Mouse (Mus musculus): ENCODE results near the gene Clptm1. TPM values are rescaled to one million over a fixed set of nuclear protein-coding genes. Genes with fewer than 3 reads are reported as not detected.

Clptm1 gene
- polyA plus RNA-seq (2015; fragmentation: Illumina TruSeq; extraction: RNeasy Lipid Tissue Mini Kit (QIAGEN cat#74804); ENCODE audit: insufficient read depth, low read depth, low replicate concordance) = 22.6 TPM

GRCm38 (mm10) chr7:19664955-19665841 is at the start of gene Clptm1:
TSS of gene Clptm1 (minus strand) at chr7:19665033.

GRCm38 (mm10) chr7:19698907-19699826 is 34.3 kb upstream of the Clptm1 start, which contains the start of gene Apoe:
TSS of gene Apoe (minus strand) at chr7:19699188.

GRCm38 (mm10) chr7:19691873-19692865 is 27.3 kb upstream of the Clptm1 start, which contains the start of gene Apoc1:
TSS of gene Apoc1 (minus strand) at chr7:19692660.

GRCm38 (mm10) chr7:19681202-19681694 is 16.4 kb upstream of the Clptm1 start, which contains the start of the genes Gm44805 and Apoc4:
TSS of gene Gm44805 (minus strand) at chr7:19681423.
TSS of gene Apoc4 (minus strand) at chr7:19681479.

GRCm38 (mm10) chr7:19677872-19678271 is 13.0 kb upstream of the Clptm1 start, which contains the start of gene Apoc2:
TSS of gene Apoc2 (minus strand) at chr7:19677941.

GRCm38 (mm10) chr7:19629361-19629734 is 35.5 kb downstream of the Clptm1 start, which contains the start of gene Relb:
TSS of gene Relb (minus strand) at chr7:19629438.

GRCm38 (mm10) chr7:19603849-19604605 is 60.8 kb downstream of the Clptm1 start, which contains the start of gene Clasrp:
TSS of gene Clasrp (minus strand) at chr7:19604486.

Other genes starting within 250 kb of the Clptm1 start
- 7.8 TPM for gene Mark4, start 206.2 kb downstream of the Clptm1 start, polyA plus RNA-seq (2015; fragmentation: Illumina TruSeq; extraction: RNeasy Lipid Tissue Mini Kit (QIAGEN cat#74804); ENCODE audit: insufficient read depth, low read depth, low replicate concordance)
- gene Exoc3l2, start 201.7 kb downstream of the Clptm1 start, polyA plus RNA-seq (2015; fragmentation: Illumina TruSeq; extraction: RNeasy Lipid Tissue Mini Kit (QIAGEN cat#74804); ENCODE audit: insufficient read depth, low read depth, low replicate concordance) = 14.3 TPM
- 1.00 TPM for gene Bloc1s3, start 156.7 kb downstream of the Clptm1 start, polyA plus RNA-seq (2015; fragmentation: Illumina TruSeq; extraction: RNeasy Lipid Tissue Mini Kit (QIAGEN cat#74804); ENCODE audit: insufficient read depth, low read depth, low replicate concordance)
- 19.1 TPM for gene Trappc6a, start 156.6 kb downstream of the Clptm1 start, polyA plus RNA-seq (2015; fragmentation: Illumina TruSeq; extraction: RNeasy Lipid Tissue Mini Kit (QIAGEN cat#74804); ENCODE audit: insufficient read depth, low read depth, low replicate concordance)
- gene Nkpd1, start 147.2 kb downstream of the Clptm1 start, polyA plus RNA-seq (2015; fragmentation: Illumina TruSeq; extraction: RNeasy Lipid Tissue Mini Kit (QIAGEN cat#74804); ENCODE audit: insufficient read depth, low read depth, low replicate concordance) = not detected
- gene Ppp1r37, start 102.0 kb downstream of the Clptm1 start, polyA plus RNA-seq (2015; fragmentation: Illumina TruSeq; extraction: RNeasy Lipid Tissue Mini Kit (QIAGEN cat#74804); ENCODE audit: insufficient read depth, low read depth, low replicate concordance) = 31.9 TPM
- gene Zfp296, start 87.7 kb downstream of the Clptm1 start, polyA plus RNA-seq (2015; fragmentation: Illumina TruSeq; extraction: RNeasy Lipid Tissue Mini Kit (QIAGEN cat#74804); ENCODE audit: insufficient read depth, low read depth, low replicate concordance) = not detected
- gene Gemin7, start 87.4 kb downstream of the Clptm1 start, polyA plus RNA-seq (2015; fragmentation: Illumina TruSeq; extraction: RNeasy Lipid Tissue Mini Kit (QIAGEN cat#74804); ENCODE audit: insufficient read depth, low read depth, low replicate concordance) = 23.7 TPM
- 22.2 TPM for gene Clasrp, start 60.5 kb downstream of the Clptm1 start, polyA plus RNA-seq (2015; fragmentation: Illumina TruSeq; extraction: RNeasy Lipid Tissue Mini Kit (QIAGEN cat#74804); ENCODE audit: insufficient read depth, low read depth, low replicate concordance)
- gene Relb, start 35.6 kb downstream of the Clptm1 start, polyA plus RNA-seq (2015; fragmentation: Illumina TruSeq; extraction: RNeasy Lipid Tissue Mini Kit (QIAGEN cat#74804); ENCODE audit: insufficient read depth, low read depth, low replicate concordance) = 4.5 TPM
- not detected for gene Apoc2, start 12.9 kb upstream of the Clptm1 start, polyA plus RNA-seq (2015; fragmentation: Illumina TruSeq; extraction: RNeasy Lipid Tissue Mini Kit (QIAGEN cat#74804); ENCODE audit: insufficient read depth, low read depth, low replicate concordance)
- gene Gm44805, start 16.4 kb upstream of the Clptm1 start, polyA plus RNA-seq (2015; fragmentation: Illumina TruSeq; extraction: RNeasy Lipid Tissue Mini Kit (QIAGEN cat#74804); ENCODE audit: insufficient read depth, low read depth, low replicate concordance) = not detected
- gene Apoc4, start 16.4 kb upstream of the Clptm1 start, polyA plus RNA-seq (2015; fragmentation: Illumina TruSeq; extraction: RNeasy Lipid Tissue Mini Kit (QIAGEN cat#74804); ENCODE audit: insufficient read depth, low read depth, low replicate concordance) = not detected
- gene Apoc1, start 27.6 kb upstream of the Clptm1 start, polyA plus RNA-seq (2015; fragmentation: Illumina TruSeq; extraction: RNeasy Lipid Tissue Mini Kit (QIAGEN cat#74804); ENCODE audit: insufficient read depth, low read depth, low replicate concordance) = 15.3 TPM
- gene Apoe, start 34.2 kb upstream of the Clptm1 start, polyA plus RNA-seq (2015; fragmentation: Illumina TruSeq; extraction: RNeasy Lipid Tissue Mini Kit (QIAGEN cat#74804); ENCODE audit: insufficient read depth, low read depth, low replicate concordance) = 298 TPM
- gene Tomm40, start 50.4 kb upstream of the Clptm1 start, polyA plus RNA-seq (2015; fragmentation: Illumina TruSeq; extraction: RNeasy Lipid Tissue Mini Kit (QIAGEN cat#74804); ENCODE audit: insufficient read depth, low read depth, low replicate concordance) = 10.2 TPM
- 7.7 TPM for gene Nectin2, start 85.5 kb upstream of the Clptm1 start, polyA plus RNA-seq (2015; fragmentation: Illumina TruSeq; extraction: RNeasy Lipid Tissue Mini Kit (QIAGEN cat#74804); ENCODE audit: insufficient read depth, low read depth, low replicate concordance)
- gene Bcam, start 106.0 kb upstream of the Clptm1 start, polyA plus RNA-seq (2015; fragmentation: Illumina TruSeq; extraction: RNeasy Lipid Tissue Mini Kit (QIAGEN cat#74804); ENCODE audit: insufficient read depth, low read depth, low replicate concordance) = 37.8 TPM
- 4.5 TPM for gene Cblc, start 131.8 kb upstream of the Clptm1 start, polyA plus RNA-seq (2015; fragmentation: Illumina TruSeq; extraction: RNeasy Lipid Tissue Mini Kit (QIAGEN cat#74804); ENCODE audit: insufficient read depth, low read depth, low replicate concordance)
- 11.1 TPM for gene Bcl3, start 157.7 kb upstream of the Clptm1 start, polyA plus RNA-seq (2015; fragmentation: Illumina TruSeq; extraction: RNeasy Lipid Tissue Mini Kit (QIAGEN cat#74804); ENCODE audit: insufficient read depth, low read depth, low replicate concordance)
- gene Gm19345, start 187.0 kb upstream of the Clptm1 start, polyA plus RNA-seq (2015; fragmentation: Illumina TruSeq; extraction: RNeasy Lipid Tissue Mini Kit (QIAGEN cat#74804); ENCODE audit: insufficient read depth, low read depth, low replicate concordance) = not detected
- gene Ceacam16, start 196.3 kb upstream of the Clptm1 start, polyA plus RNA-seq (2015; fragmentation: Illumina TruSeq; extraction: RNeasy Lipid Tissue Mini Kit (QIAGEN cat#74804); ENCODE audit: insufficient read depth, low read depth, low replicate concordance) = not detected
- not detected for gene Ceacam19, start 222.9 kb upstream of the Clptm1 start, polyA plus RNA-seq (2015; fragmentation: Illumina TruSeq; extraction: RNeasy Lipid Tissue Mini Kit (QIAGEN cat#74804); ENCODE audit: insufficient read depth, low read depth, low replicate concordance)